ENCODE assay signal across 8 mouse cellular contexts in genomic region chr2:153492573-153493392, GRCm38 (mm10). TPM values are rescaled to one million over a fixed set of nuclear protein-coding genes. Genes with fewer than 3 reads are reported as not detected.
DNase-seq lines count a peak whose midpoint lies in the region; ATAC-seq lines count a peak whose summit lies in the region.

TSS of gene 4930404H24Rik (plus strand) at chr2:153492790.

- ATAC-seq in limb, embryonic 15.5 days (ENCODE audit: insufficient number of reproducible peaks, low FRiP score, low TSS enrichment, low read depth): no peak; the same call in 1 of the 2 replicates
- ATAC-seq in midbrain, embryonic 15.5 days (replicated peaks): peak; percentile 92

- H3K9me3 ChIP-seq in limb, embryonic 15.5 days: no peaks in the 10 kb centered on the region
- no peaks in the 10 kb centered on the region for H3K9me3 ChIP-seq in midbrain, embryonic 15.5 days

- H3K36me3 ChIP-seq in limb, embryonic 15.5 days: no peaks in the 10 kb centered on the region
- H3K36me3 ChIP-seq in midbrain, embryonic 15.5 days (replicated peaks): no peaks in the 10 kb centered on the region

- peak within 1 kb of the TSS; percentile 50 for H3K9ac ChIP-seq in limb, embryonic 15.5 days
- peak within 1 kb of the TSS; percentile 74 for H3K9ac ChIP-seq in midbrain, embryonic 15.5 days

- no peak within 1 kb of the TSS for H3K27ac ChIP-seq in limb, embryonic 15.5 days
- peak within 1 kb of the TSS; percentile 97 for H3K27ac ChIP-seq in midbrain, embryonic 15.5 days

- H3K4me3 ChIP-seq in limb, embryonic 15.5 days: peak within 1 kb of the TSS; percentile 57
- H3K4me3 ChIP-seq in midbrain, embryonic 15.5 days: peak within 1 kb of the TSS; percentile 53

- peak within 1 kb of the TSS; percentile 96 for H3K4me2 ChIP-seq in limb, embryonic 15.5 days
- peak within 1 kb of the TSS; percentile 89 for H3K4me2 ChIP-seq in midbrain, embryonic 15.5 days

- H3K4me1 ChIP-seq in limb, embryonic 15.5 days: peaks cover 46% of the 10 kb centered on the region
- H3K4me1 ChIP-seq in midbrain, embryonic 15.5 days: peaks cover 60% of the 10 kb centered on the region

- DNase-seq in ovary, adult 18-20 months (ENCODE audit: low spot score): peak; percentile 40
- DNase-seq in ovary, postnatal 10 days (ENCODE audit: low spot score): no peak
- DNase-seq in embryo, embryonic 10 days (ENCODE audit: low spot score): peak; percentile 80
- DNase-seq in gastrocnemius, postnatal 4 days (ENCODE audit: low spot score in 2 of 2): peak; percentile 55 to 60
- DNase-seq in kidney, adult 11 months: peak; percentile 65
- peak; percentile 58 to 65 for DNase-seq in spleen, postnatal 36 days (ENCODE audit: low spot score in 2 of 2)

- WGBS in limb, embryonic 15.5 days: 1% methylated on average over 63 of the region's 83 CpGs
- WGBS in midbrain, embryonic 15.5 days: under 1% methylated on average over 55 of the region's 83 CpGs

- H3K27me3 ChIP-seq in limb, embryonic 15.5 days: peaks cover 20% of the 10 kb centered on the region
- H3K27me3 ChIP-seq in midbrain, embryonic 15.5 days (replicated peaks): no peaks in the 10 kb centered on the region

RNA-seq across cellular contexts. Expression of gene 4930404H24Rik, which starts in this region (rescaled TPM):
- total RNA-seq in gastrocnemius, postnatal 4 days (2021): not detected
- polyA plus RNA-seq in limb, embryonic 15.5 days (2015; fragmentation: Nextera tagmentation; extraction: Ambion mirVana): not detected in 2 replicates
- polyA plus RNA-seq in midbrain, embryonic 15.5 days (2015; fragmentation: Nextera tagmentation; extraction: Ambion mirVana): not detected in 2 replicates

Comparison
In these comparisons a context has a peak if more than half of its experiments do, and no peak if none do; other contexts are left out.
1. Peak in DNase-seq in gastrocnemius, postnatal 4 days; RNA of the gene not detected or under 1 TPM.
2. Peak in ATAC-seq, H3K4me3 ChIP-seq, H3K27ac ChIP-seq, H3K9ac ChIP-seq and H3K4me2 ChIP-seq in midbrain, embryonic 15.5 days; RNA of the gene not detected or under 1 TPM.